Mouse (Mus musculus): ENCODE data around the gene Irf6. TPM values are rescaled to one million over a fixed set of nuclear protein-coding genes. Genes with fewer than 3 reads are reported as not detected.

Irf6 gene
- polyA plus RNA-seq, 1 experiment from 2014 or later, result 69.1 TPM

DNA sequence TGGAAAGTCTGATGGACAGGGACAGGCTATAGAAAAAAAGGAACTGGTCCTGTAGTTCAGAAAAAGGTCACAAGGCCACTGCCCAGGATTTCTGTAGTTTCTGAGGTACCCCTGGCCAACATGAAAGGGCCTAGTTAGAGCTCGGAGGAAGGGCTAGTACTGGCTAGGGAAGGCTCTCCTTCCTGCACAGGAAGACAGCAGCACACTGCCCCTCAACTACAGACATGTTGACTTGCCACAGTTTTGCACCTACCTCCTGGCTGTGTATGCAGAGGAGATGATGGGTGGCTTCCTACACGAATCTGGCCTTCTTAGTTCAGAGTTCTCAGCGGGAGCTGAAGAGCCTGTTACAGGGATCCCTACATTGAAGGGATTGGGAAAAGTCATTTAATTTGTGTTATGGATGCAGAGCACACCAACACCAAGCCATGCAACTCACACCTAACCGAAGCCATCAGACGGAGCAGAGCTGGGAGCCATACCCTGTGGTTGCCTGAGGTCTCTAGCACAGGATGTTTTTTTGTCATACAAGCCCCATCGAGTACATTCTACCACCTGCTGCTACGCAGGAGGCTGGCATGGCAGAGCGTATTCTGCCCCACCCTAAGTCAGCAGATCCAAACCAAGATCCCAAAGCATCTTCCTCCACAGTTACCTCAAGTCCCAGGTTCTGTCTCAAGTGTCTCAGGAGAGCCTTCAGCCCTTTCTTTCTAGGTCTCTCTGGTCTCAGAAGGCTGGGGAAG, 47.9 kb downstream of the Irf6 start:
- 82% methylated on average over 8 of the region's 8 CpGs for WGBS
- Histone ChIP-seq H3K27me3 (replicated peaks; ENCODE audit: control insufficient read depth, insufficient read depth, low read length) (no peaks in the 10 kb centered on the region), H3K4me1 (replicated peaks; ENCODE audit: control insufficient read depth, insufficient read depth, low read length) (no peaks in the 10 kb centered on the region), H3K9me3 (ENCODE audit: control insufficient read depth, low read length) (no peaks in the 10 kb centered on the region), H3K4me2 (ENCODE audit: low read length) (no peak overlapping the region), H3K36me3 (ENCODE audit: control insufficient read depth, insufficient read depth, low read length) (no peaks in the 10 kb centered on the region), H3K9ac (ENCODE audit: low read length) (no peak overlapping the region), H3K4me3 (ENCODE audit: low read depth, low read length) (no peak overlapping the region), H3K27ac (ENCODE audit: low read depth) (no peak overlapping the region)
- DNase-seq (ENCODE audit: low spot score) (no peak), ATAC-seq (replicated peaks; ENCODE audit: low FRiP score, low TSS enrichment, low read depth) (no peak)

DNA sequence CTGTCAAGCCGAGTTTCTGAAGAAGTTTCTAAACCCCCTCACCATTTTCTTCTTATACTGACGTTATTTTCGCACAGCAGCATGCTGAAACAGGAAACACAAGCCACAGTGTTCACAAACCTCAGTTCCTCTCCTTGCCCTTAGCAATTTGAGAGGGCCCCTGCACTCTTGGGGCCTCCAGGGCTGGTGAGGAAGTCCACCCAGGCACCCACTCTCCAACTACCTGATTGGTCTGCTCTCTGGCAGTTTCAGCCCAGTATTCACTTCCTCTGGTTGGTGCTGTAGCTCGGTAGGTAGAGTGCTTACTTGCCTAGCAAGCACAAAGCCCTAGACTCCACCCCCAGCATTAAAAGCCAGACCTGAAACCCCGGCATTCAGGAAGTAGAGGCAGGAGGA, 48.5 kb downstream of the Irf6 start, which contains the start of gene Traf3ip3:
Gene Traf3ip3, minus strand, starts transcription at position 321 of the 396 bp plus-strand sequence.
- 58% methylated on average over 5 of the region's 5 CpGs for WGBS
- no peaks in the 10 kb centered on the region for H3K9me3 ChIP-seq (ENCODE audit: control insufficient read depth, low read length)
- H3K27me3 ChIP-seq (replicated peaks; ENCODE audit: control insufficient read depth, insufficient read depth, low read length), result no peaks in the 10 kb centered on the region
- H3K36me3 ChIP-seq (ENCODE audit: control insufficient read depth, insufficient read depth, low read length), result no peaks in the 10 kb centered on the region
- H3K4me1 ChIP-seq (replicated peaks; ENCODE audit: control insufficient read depth, insufficient read depth, low read length), result no peaks in the 10 kb centered on the region
- no peak within 1 kb of the TSS for H3K9ac ChIP-seq (ENCODE audit: low read length)
- DNase-seq (ENCODE audit: low spot score) (no peak), ATAC-seq (replicated peaks; ENCODE audit: low FRiP score, low TSS enrichment, low read depth) (no peak)
- H3K4me2 ChIP-seq (ENCODE audit: low read length), result no peak within 1 kb of the TSS
- no peak within 1 kb of the TSS for H3K4me3 ChIP-seq (ENCODE audit: low read depth, low read length)
- H3K27ac ChIP-seq (ENCODE audit: low read depth), result no peak within 1 kb of the TSS

DNA sequence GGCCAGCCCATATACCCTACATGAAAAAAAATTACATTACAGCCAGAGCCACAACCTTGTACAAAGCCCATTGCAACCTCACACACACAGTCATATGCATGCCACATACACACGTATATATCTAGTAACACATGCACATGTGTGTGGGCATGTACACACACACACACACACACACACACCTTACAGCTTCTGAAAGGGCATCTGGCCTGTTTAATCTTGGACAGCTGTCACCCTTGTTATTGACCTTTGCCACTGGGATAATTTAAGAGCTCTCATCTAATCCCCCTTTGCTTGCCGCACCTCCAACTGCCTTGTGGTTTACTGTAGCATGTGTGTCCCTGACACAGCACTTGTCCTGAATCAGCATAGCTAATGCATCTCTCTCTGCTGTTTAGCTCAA, 50.9 kb downstream of the Irf6 start:
- DNase-seq (ENCODE audit: low spot score), result no peak
- no peaks in the 10 kb centered on the region for H3K9me3 ChIP-seq (ENCODE audit: control insufficient read depth, low read length)
- no peak overlapping the region for H3K4me2 ChIP-seq (ENCODE audit: low read length)
- H3K27ac ChIP-seq (ENCODE audit: low read depth), result no peak overlapping the region
- H3K9ac ChIP-seq (ENCODE audit: low read length), result no peak overlapping the region
- no peak overlapping the region for H3K4me3 ChIP-seq (ENCODE audit: low read depth, low read length)
- H3K36me3 ChIP-seq (ENCODE audit: control insufficient read depth, insufficient read depth, low read length), result no peaks in the 10 kb centered on the region
- H3K4me1 ChIP-seq (replicated peaks; ENCODE audit: control insufficient read depth, insufficient read depth, low read length), result no peaks in the 10 kb centered on the region
- WGBS, result 47% methylated on average over 2 of the region's 2 CpGs
- H3K27me3 ChIP-seq (replicated peaks; ENCODE audit: control insufficient read depth, insufficient read depth, low read length), result no peaks in the 10 kb centered on the region
- no peak for ATAC-seq (replicated peaks; ENCODE audit: low FRiP score, low TSS enrichment, low read depth)

DNA sequence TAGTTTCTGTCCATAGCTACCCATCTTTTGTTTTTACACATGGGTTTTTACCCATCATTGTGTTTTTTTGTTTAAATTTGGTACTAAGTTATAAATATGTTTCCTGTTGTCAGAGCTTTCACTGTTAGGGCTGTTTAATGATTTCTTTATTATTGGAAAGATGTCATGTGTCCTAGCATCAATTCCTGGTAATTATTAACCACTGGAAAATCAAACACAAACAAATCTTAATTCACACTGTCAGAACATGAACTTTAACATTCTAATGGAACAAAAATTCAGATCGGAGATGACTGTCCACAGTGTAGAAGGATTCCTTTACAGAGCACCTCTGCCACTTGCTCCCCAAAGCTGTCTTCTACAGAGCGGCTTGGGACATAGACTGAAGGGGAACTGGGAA, 52.5 kb downstream of the Irf6 start:
- no peaks in the 10 kb centered on the region for H3K9me3 ChIP-seq (ENCODE audit: control insufficient read depth, low read length)
- no peaks in the 10 kb centered on the region for H3K36me3 ChIP-seq (ENCODE audit: control insufficient read depth, insufficient read depth, low read length)
- H3K27ac ChIP-seq (ENCODE audit: low read depth), result no peak overlapping the region
- DNase-seq (ENCODE audit: low spot score) (no peak), ATAC-seq (replicated peaks; ENCODE audit: low FRiP score, low TSS enrichment, low read depth) (no peak)
- H3K9ac ChIP-seq (ENCODE audit: low read length), result no peak overlapping the region
- no peak overlapping the region for H3K4me2 ChIP-seq (ENCODE audit: low read length)
- H3K4me1 ChIP-seq (replicated peaks; ENCODE audit: control insufficient read depth, insufficient read depth, low read length), result no peaks in the 10 kb centered on the region
- no peaks in the 10 kb centered on the region for H3K27me3 ChIP-seq (replicated peaks; ENCODE audit: control insufficient read depth, insufficient read depth, low read length)
- H3K4me3 ChIP-seq (ENCODE audit: low read depth, low read length), result no peak overlapping the region
- 81% methylated on average over 2 of the region's 2 CpGs for WGBS

DNA sequence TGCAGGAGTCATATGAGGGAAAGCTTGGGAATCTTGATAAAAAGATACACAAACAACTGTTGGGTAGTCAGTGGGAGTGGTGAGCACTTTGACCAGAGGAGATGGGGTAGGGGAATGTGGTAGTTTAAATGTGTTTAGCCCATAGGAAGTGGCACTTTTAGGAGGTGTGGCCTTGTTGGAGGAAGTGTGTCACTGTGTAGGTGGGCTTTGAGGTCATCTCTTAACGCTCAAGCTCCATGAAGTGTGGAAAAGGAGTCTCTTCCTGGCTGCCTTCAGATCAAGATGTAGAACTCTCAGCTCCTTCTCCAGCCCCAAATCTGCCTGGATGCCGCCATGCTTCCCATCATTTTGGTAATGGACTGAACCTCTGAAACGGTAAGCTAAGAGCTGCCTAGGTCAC, 54.6 kb downstream of the Irf6 start, which contains the start of gene Lamb3:
Gene Lamb3, plus strand, starts transcription at position 197 of the 400 bp plus-strand sequence.
- DNase-seq (ENCODE audit: low spot score) (no peak), ATAC-seq (replicated peaks; ENCODE audit: low FRiP score, low TSS enrichment, low read depth) (no peak)
- H3K27me3 ChIP-seq (replicated peaks; ENCODE audit: control insufficient read depth, insufficient read depth, low read length), result no peaks in the 10 kb centered on the region
- no peaks in the 10 kb centered on the region for H3K9me3 ChIP-seq (ENCODE audit: control insufficient read depth, low read length)
- H3K4me2 ChIP-seq (ENCODE audit: low read length), result no peak within 1 kb of the TSS
- no peaks in the 10 kb centered on the region for H3K4me1 ChIP-seq (replicated peaks; ENCODE audit: control insufficient read depth, insufficient read depth, low read length)
- no peak within 1 kb of the TSS for H3K4me3 ChIP-seq (ENCODE audit: low read depth, low read length)
- H3K9ac ChIP-seq (ENCODE audit: low read length), result no peak within 1 kb of the TSS
- H3K36me3 ChIP-seq (ENCODE audit: control insufficient read depth, insufficient read depth, low read length), result no peaks in the 10 kb centered on the region
- no peak within 1 kb of the TSS for H3K27ac ChIP-seq (ENCODE audit: low read depth)
- 88% methylated on average over 3 of the region's 3 CpGs for WGBS

DNA sequence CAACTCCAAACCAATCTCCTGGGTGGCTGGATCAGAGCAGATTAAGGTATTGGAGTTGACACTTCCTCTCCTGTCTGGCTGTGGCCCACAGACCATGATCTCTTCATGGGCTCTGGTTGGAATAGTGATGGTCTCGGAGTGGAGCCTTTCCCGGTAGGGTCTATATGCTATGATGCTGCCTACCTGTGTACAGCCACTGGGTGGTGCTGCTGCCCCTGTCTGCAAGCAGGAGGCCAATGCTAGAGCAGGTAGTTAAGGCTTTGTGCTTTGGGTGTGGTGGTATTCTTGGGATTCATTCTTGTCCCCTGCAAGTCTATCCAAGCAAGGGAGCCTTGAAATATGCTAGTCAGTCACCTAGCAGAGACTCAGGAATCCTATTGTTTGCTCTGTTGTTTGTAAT, 55.3 kb downstream of the Irf6 start:
- Histone ChIP-seq H3K36me3 (ENCODE audit: control insufficient read depth, insufficient read depth, low read length) (no peaks in the 10 kb centered on the region), H3K27ac (ENCODE audit: low read depth) (no peak overlapping the region), H3K4me1 (replicated peaks; ENCODE audit: control insufficient read depth, insufficient read depth, low read length) (no peaks in the 10 kb centered on the region), H3K27me3 (replicated peaks; ENCODE audit: control insufficient read depth, insufficient read depth, low read length) (no peaks in the 10 kb centered on the region), H3K9ac (ENCODE audit: low read length) (no peak overlapping the region), H3K4me2 (ENCODE audit: low read length) (no peak overlapping the region), H3K9me3 (ENCODE audit: control insufficient read depth, low read length) (no peaks in the 10 kb centered on the region), H3K4me3 (ENCODE audit: low read depth, low read length) (no peak overlapping the region)
- ATAC-seq (replicated peaks; ENCODE audit: low FRiP score, low TSS enrichment, low read depth) (no peak), DNase-seq (ENCODE audit: low spot score) (no peak)
- 45% methylated on average over 2 of the region's 2 CpGs for WGBS

DNA sequence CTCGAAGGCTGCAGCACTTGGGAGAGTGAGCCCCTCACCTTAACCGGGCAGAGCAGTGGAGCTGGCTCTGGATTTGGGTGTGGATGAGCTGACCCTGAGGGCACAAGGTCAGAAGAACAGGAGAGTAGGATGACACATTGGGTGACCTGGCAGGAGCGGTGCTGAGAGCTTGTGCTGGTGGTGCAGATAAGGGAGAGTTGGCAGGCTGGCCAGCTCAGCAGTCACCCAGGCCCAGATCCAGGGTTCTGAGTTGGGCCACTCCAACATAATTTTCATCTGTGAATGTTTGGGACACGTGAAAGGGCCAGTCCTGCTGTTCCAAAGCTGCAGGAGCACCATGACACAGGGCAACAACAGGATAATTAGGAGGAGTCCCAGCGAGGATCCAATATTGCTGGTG, 58.5 kb downstream of the Irf6 start:
- Histone ChIP-seq H3K9ac (ENCODE audit: low read length) (no peak overlapping the region), H3K27ac (ENCODE audit: low read depth) (no peak overlapping the region), H3K9me3 (ENCODE audit: control insufficient read depth, low read length) (no peaks in the 10 kb centered on the region), H3K4me2 (ENCODE audit: low read length) (no peak overlapping the region), H3K27me3 (replicated peaks; ENCODE audit: control insufficient read depth, insufficient read depth, low read length) (no peaks in the 10 kb centered on the region), H3K4me3 (ENCODE audit: low read depth, low read length) (no peak overlapping the region), H3K36me3 (ENCODE audit: control insufficient read depth, insufficient read depth, low read length) (no peaks in the 10 kb centered on the region), H3K4me1 (replicated peaks; ENCODE audit: control insufficient read depth, insufficient read depth, low read length) (no peaks in the 10 kb centered on the region)
- 70% methylated on average over 5 of the region's 5 CpGs for WGBS
- no peak for DNase-seq (ENCODE audit: low spot score)
- no peak for ATAC-seq (replicated peaks; ENCODE audit: low FRiP score, low TSS enrichment, low read depth)

DNA sequence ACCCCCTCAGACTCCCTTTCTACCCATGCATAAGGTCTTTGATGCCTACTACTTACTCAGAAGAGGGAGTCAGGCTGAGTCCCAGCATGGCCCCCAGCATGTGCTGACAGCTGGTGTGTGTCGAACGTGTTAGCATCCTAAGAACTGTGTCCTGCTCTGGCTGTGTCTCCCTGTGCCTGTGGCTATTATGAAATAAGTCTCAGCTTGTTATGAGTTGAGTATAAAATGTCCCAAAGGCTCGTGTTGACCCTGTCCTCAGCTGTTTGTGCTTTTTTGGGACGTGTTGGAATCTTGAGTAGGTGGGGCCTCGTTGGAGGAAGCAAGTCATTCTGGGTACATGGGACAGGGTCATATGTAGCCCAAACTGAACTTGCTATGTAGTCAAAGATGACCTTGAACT, 61.1 kb downstream of the Irf6 start:
- no peaks in the 10 kb centered on the region for H3K27me3 ChIP-seq (replicated peaks; ENCODE audit: control insufficient read depth, insufficient read depth, low read length)
- H3K27ac ChIP-seq (ENCODE audit: low read depth), result no peak overlapping the region
- DNase-seq (ENCODE audit: low spot score) (no peak), ATAC-seq (replicated peaks; ENCODE audit: low FRiP score, low TSS enrichment, low read depth) (no peak)
- H3K4me2 ChIP-seq (ENCODE audit: low read length), result no peak overlapping the region
- WGBS, result 67% methylated on average over 5 of the region's 5 CpGs
- no peaks in the 10 kb centered on the region for H3K36me3 ChIP-seq (ENCODE audit: control insufficient read depth, insufficient read depth, low read length)
- no peak overlapping the region for H3K9ac ChIP-seq (ENCODE audit: low read length)
- H3K4me3 ChIP-seq (ENCODE audit: low read depth, low read length), result no peak overlapping the region
- H3K4me1 ChIP-seq (replicated peaks; ENCODE audit: control insufficient read depth, insufficient read depth, low read length), result no peaks in the 10 kb centered on the region
- H3K9me3 ChIP-seq (ENCODE audit: control insufficient read depth, low read length), result no peaks in the 10 kb centered on the region

DNA sequence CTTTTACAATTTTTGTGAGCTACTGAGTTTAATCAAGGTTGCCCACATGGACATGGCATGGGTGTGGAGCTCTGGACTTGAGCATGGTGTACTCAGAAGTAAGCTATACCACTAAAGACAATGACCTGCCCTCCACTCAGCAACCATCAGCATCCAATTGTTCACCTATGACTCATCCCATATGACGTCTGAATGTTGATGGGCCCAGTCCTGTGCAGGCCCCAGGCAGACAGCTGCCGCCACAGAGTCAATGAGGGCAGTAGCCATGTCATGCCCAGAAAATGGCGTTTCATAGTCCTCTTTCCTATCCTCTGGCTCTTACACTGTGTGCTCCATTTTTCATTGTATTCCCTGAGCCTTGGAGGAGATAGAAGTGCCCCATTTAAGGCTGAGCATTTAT, 63.1 kb downstream of the Irf6 start:
- DNase-seq (ENCODE audit: low spot score) (no peak), ATAC-seq (replicated peaks; ENCODE audit: low FRiP score, low TSS enrichment, low read depth) (no peak)
- Histone ChIP-seq H3K27me3 (replicated peaks; ENCODE audit: control insufficient read depth, insufficient read depth, low read length) (no peaks in the 10 kb centered on the region), H3K4me2 (ENCODE audit: low read length) (no peak overlapping the region), H3K4me3 (ENCODE audit: low read depth, low read length) (no peak overlapping the region), H3K27ac (ENCODE audit: low read depth) (no peak overlapping the region), H3K9me3 (ENCODE audit: control insufficient read depth, low read length) (no peaks in the 10 kb centered on the region), H3K9ac (ENCODE audit: low read length) (no peak overlapping the region), H3K4me1 (replicated peaks; ENCODE audit: control insufficient read depth, insufficient read depth, low read length) (no peaks in the 10 kb centered on the region), H3K36me3 (ENCODE audit: control insufficient read depth, insufficient read depth, low read length) (no peaks in the 10 kb centered on the region)
- WGBS, result 66% methylated on average over 3 of the region's 3 CpGs
